Mouse (Mus musculus) heart, postnatal 0 days (tissue): ENCODE results near the gene Luc7l3.

Experiments used
- CTCF ChIP-seq: IDR thresholded peaks from 2 replicates; pipeline ENCODE4 v1.5.1; 2016; ENCODE audit warnings: antibody characterized with exemption, control low read depth, low read depth
- EP300 ChIP-seq: IDR thresholded peaks from 2 replicates; pipeline ENCODE4 v1.6.1; 2016; ENCODE audit warnings: antibody characterized with exemption, low read depth

- TF ChIP-seq CTCF (no peak), EP300 (no peak)
These were observed 2.8 kb upstream of the Luc7l3 start for GRCm38 (mm10) chr11:94324618-94325017.
